ENCODE assay signal across 21 mouse cellular contexts in the genomic region with DNA sequence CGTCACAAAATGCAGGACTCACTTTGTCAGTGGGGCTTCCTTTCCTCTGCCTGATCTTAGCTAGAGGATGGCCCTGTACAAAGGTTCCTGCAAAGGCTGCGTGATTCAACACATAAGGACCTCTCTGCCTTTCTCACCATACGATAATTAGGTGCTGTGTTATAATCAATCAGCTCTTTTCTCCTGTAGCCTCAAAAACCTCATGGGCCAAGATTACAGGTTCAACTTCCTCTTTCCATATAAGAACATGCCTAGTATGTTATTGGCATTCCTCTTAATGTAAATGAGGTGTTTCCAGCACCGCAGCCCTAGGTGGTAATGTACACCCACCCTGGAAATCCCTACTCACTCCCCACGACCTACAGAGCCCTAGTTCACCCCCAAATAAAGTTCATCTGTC.
A peak's percentile ranks its signal among the peaks of the same experiment; 100 is the strongest.
DNase-seq lines count a peak whose midpoint lies in the region; TF ChIP-seq lines count a peak whose summit lies in the region.
"Had no signal": no experiment of that assay in that cellular context is flagged by ENCODE, and none has a peak within 500 bp of the region (broad histone marks: within the 10 kb centered on the region; RNA-seq: fewer than 3 reads in every experiment).

No protein-coding gene starts in this region.

- H3K4me3 ChIP-seq in heart, embryonic 10.5 days = no peak overlapping the region
- H3K4me3 ChIP-seq in MEL (ENCODE audit: control insufficient read depth in 1 of 2, insufficient read depth in 1 of 2, low read depth in 2 of 2, low read length in 2 of 2) = no peak overlapping the region

- TF ChIP-seq EP300 in MEL (IDR thresholded peaks at IDR 0.05; ENCODE audit: low read depth in 1 of 2, low read length in 2 of 2) = peak; percentile 66 to 82; a peak in 3 of 4 replicates

- no peak for TF ChIP-seq POLR2A in MEL (IDR thresholded peaks at IDR 0.05; ENCODE audit: control insufficient read depth in 1 of 2, insufficient read depth in 1 of 2, low read depth in 1 of 2, low read length in 2 of 2, poor library complexity in 1 of 2)

- H3K4me1 ChIP-seq in heart, embryonic 10.5 days = no peaks in the 10 kb centered on the region
- peaks cover 6 to 14% of the 10 kb centered on the region in 2 experiments for H3K4me1 ChIP-seq in MEL (ENCODE audit: control insufficient read depth in 1 of 2, insufficient read depth in 2 of 2, low read length in 2 of 2)

- no peak for TF ChIP-seq RAD21 in MEL (IDR thresholded peaks at IDR 0.05; ENCODE audit: low read depth, low read length)

- 71% methylated on average over 5 of the region's 5 CpGs for WGBS in heart, embryonic 10.5 days

- no peaks in the 10 kb centered on the region for H3K79me2 ChIP-seq in MEL (ENCODE audit: control insufficient read depth, insufficient read depth, low read length, poor library complexity)

- peak; percentile 54 for DNase-seq in heart, embryonic 10.5 days (ENCODE audit: low spot score)
- no peak for DNase-seq in heart, postnatal 25 days (ENCODE audit: low spot score)
- DNase-seq in MEL (ENCODE audit: low read depth, low spot score) = peak; percentile 77
- DNase-seq in MEL-GATA-1-ER (ENCODE audit: extremely low read depth, low read depth) = peak; percentile 55
- no peak for DNase-seq in left cerebral cortex, postnatal 4 days
- no peak for DNase-seq in adrenal gland, adult 2 months
- DNase-seq: adrenal gland, adult 8-10 months; adrenal gland, postnatal 10 days; adrenal gland, postnatal 14 days; adrenal gland, postnatal 25 days; adrenal gland, postnatal 36 days; B cell, adult 2 months; cerebellum, adult 11 months; cerebellum, adult 11-12 months; cerebellum, adult 18-20 months; cerebellum, adult 2 months; cerebellum, adult 8-10 months; cerebellum, adult 9-10 months had no signal

- no peak overlapping the region for H3K9ac ChIP-seq in MEL (ENCODE audit: control insufficient read depth, low read depth, low read length, poor library complexity, severe bottlenecking)

- H3K27me3 ChIP-seq in heart, embryonic 10.5 days (ENCODE audit: insufficient read depth, poor library complexity, severe bottlenecking) = no peaks in the 10 kb centered on the region
- no peaks in the 10 kb centered on the region for H3K27me3 ChIP-seq in MEL (ENCODE audit: control insufficient read depth in 1 of 2, insufficient read depth in 2 of 2, low read length in 2 of 2)
- H3K27me3 ChIP-seq: CH12.LX, Patski had no signal

- intact Hi-C loops in heart, postnatal 25 days (cut with DNase I) = no loop called here
- intact Hi-C loops in left cerebral cortex, postnatal 4 days (cut with DNase I) = no loop called here

- no peaks in the 10 kb centered on the region for H3K9me3 ChIP-seq in heart, embryonic 10.5 days
- H3K9me3 ChIP-seq in MEL (replicated peaks; ENCODE audit: insufficient read depth, low read length) = no peaks in the 10 kb centered on the region
- H3K9me3 ChIP-seq: G1E had no signal

- H3K27ac ChIP-seq in heart, embryonic 10.5 days = no peak overlapping the region
- peak overlapping the region; percentile 35 for H3K27ac ChIP-seq in MEL (ENCODE audit: control insufficient read depth, low read depth, low read length)

- no peak for TF ChIP-seq CTCF in MEL (IDR thresholded peaks at IDR 0.05 in 2 of 3, conservative IDR thresholded peaks at IDR 0.05 in 1 of 3; ENCODE audit: control insufficient read depth in 1 of 3, insufficient read depth in 1 of 3, low read depth in 2 of 3, low read length in 3 of 3, poor library complexity in 1 of 3, severe bottlenecking in 1 of 3)

- no peaks in the 10 kb centered on the region for H3K36me3 ChIP-seq in heart, embryonic 10.5 days
- H3K36me3 ChIP-seq in MEL (ENCODE audit: control insufficient read depth in 1 of 2, insufficient read depth in 2 of 2, low read length in 2 of 2) = peaks cover 0 to 26% of the 10 kb centered on the region in 2 experiments; a peak in 2 of 4 replicates
- H3K36me3 ChIP-seq: G1E had no signal

TF ChIP-seq in MEL, 35 proteins besides CTCF, POLR2A, EP300 and RAD21:
- TF ChIP-seq GATA1 (IDR thresholded peaks at IDR 0.05; ENCODE audit: low read depth, low read length) = peak; percentile 77
- no peak for TF ChIP-seq USF1 (IDR thresholded peaks at IDR 0.05; ENCODE audit: low read depth, low read length)
- TF ChIP-seq MAZ (IDR thresholded peaks at IDR 0.05; ENCODE audit: low read depth, low read length) = no peak
- peak; percentile 51; the same call in 1 of the 2 replicates for TF ChIP-seq ETS1 (IDR thresholded peaks at IDR 0.05; ENCODE audit: low read depth, low read length)
- no peak; the same call in 1 of the 2 replicates for TF ChIP-seq TAL1 (IDR thresholded peaks at IDR 0.05; ENCODE audit: low read length)
- no peak for TF ChIP-seq ZMIZ1 (IDR thresholded peaks at IDR 0.05; ENCODE audit: low read depth, low read length)
- TF ChIP-seq RCOR1 (IDR thresholded peaks at IDR 0.05; ENCODE audit: low read depth, low read length) = peak; percentile 94
- no peak for TF ChIP-seq UBTF (IDR thresholded peaks at IDR 0.05; ENCODE audit: borderline replicate concordance, insufficient read depth, low read depth, low read length)
- TF ChIP-seq MYC (IDR thresholded peaks at IDR 0.05; ENCODE audit: low read depth, low read length) = 0 out of 2 replicates have a peak, but pooled peaks have one; percentile 30
- TF ChIP-seq MXI1 (IDR thresholded peaks at IDR 0.05; ENCODE audit: low read depth, low read length) = no peak
- no peak for TF ChIP-seq MAX (IDR thresholded peaks at IDR 0.05; ENCODE audit: low read length)
- TF ChIP-seq ZKSCAN1 (IDR thresholded peaks at IDR 0.05; ENCODE audit: low read depth, low read length) = no peak
- 0 out of 2 replicates have a peak, but pooled peaks have one; percentile 41 for TF ChIP-seq SIN3A (IDR thresholded peaks at IDR 0.05; ENCODE audit: low read length)
- no peak for TF ChIP-seq USF2 (IDR thresholded peaks at IDR 0.05; ENCODE audit: borderline replicate concordance in 1 of 2, insufficient read depth in 1 of 2, low read depth in 1 of 2, low read length in 2 of 2)
- peak; percentile 37; the same call in 1 of the 2 replicates for TF ChIP-seq TCF12 (IDR thresholded peaks at IDR 0.05; ENCODE audit: low read depth, low read length)
TF ChIP-seq in MEL: peak in this region for 6.

Comparison
In these comparisons a context has a peak if more than half of its experiments do, and no peak if none do; other contexts are left out.
1. DNase-seq: peak in heart, embryonic 10.5 days (single experiment), MEL (single experiment) and MEL-GATA-1-ER (single experiment); none in heart, postnatal 25 days (single experiment), left cerebral cortex, postnatal 4 days (single experiment) and adrenal gland, adult 2 months (single experiment).